Mouse (Mus musculus): ENCODE data around the gene Mroh8. TPM values are rescaled to one million over a fixed set of nuclear protein-coding genes. Genes with fewer than 3 reads are reported as not detected.

The Mroh8 gene
- polyA plus RNA-seq, 1 experiment from 2014 or later, result 0.13 TPM

GRCm38 (mm10) chr2:157190651-157191050 lies 88.7 kb downstream of the Mroh8 start:
- no peaks in the 10 kb centered on the region for H3K27me3 ChIP-seq (replicated peaks; ENCODE audit: control insufficient read depth, insufficient read depth, low read length)
- H3K4me1 ChIP-seq (ENCODE audit: control insufficient read depth, insufficient read depth, low read length), result no peaks in the 10 kb centered on the region
- no peaks in the 10 kb centered on the region for H3K9me3 ChIP-seq (replicated peaks; ENCODE audit: control insufficient read depth, low read length)
- H3K9ac ChIP-seq (ENCODE audit: low read length), result no peak overlapping the region
- H3K4me2 ChIP-seq (ENCODE audit: low read length), result no peak overlapping the region
- DNase-seq (ENCODE audit: low spot score) (no peak), ATAC-seq (no peak)
- peaks cover 91% of the 10 kb centered on the region for H3K36me3 ChIP-seq (ENCODE audit: control insufficient read depth, insufficient read depth, low read length)
- no peak overlapping the region for H3K27ac ChIP-seq (ENCODE audit: low read depth, low read length)
- H3K4me3 ChIP-seq (ENCODE audit: low read depth, low read length), result no peak overlapping the region
- 95% methylated on average over 4 of the region's 4 CpGs for WGBS

DNA sequence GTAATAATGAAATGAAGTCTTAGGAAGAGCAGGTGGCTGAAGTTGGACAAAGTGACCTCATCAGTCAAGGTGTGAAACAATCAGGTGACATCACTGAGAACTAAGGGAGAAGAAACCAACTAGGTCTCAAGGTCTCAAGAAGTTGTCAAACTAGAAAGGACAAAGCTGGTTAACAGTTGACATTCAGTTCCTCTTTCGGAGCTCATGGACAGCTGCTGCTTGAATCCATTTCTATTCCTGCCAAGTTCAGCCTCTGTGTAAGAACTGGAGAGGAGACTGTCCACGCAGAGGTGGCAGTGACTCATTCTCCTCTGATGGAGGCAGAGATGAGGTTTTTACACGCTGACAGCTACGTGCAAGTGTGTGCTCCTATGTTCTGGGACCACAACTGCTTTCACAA lies 92.1 kb downstream of the Mroh8 start:
- no peak for ATAC-seq
- Histone ChIP-seq H3K4me3 (ENCODE audit: low read depth, low read length) (no peak overlapping the region), H3K36me3 (ENCODE audit: control insufficient read depth, insufficient read depth, low read length) (peaks cover 78% of the 10 kb centered on the region), H3K9me3 (replicated peaks; ENCODE audit: control insufficient read depth, low read length) (no peaks in the 10 kb centered on the region), H3K27me3 (replicated peaks; ENCODE audit: control insufficient read depth, insufficient read depth, low read length) (no peaks in the 10 kb centered on the region), H3K9ac (ENCODE audit: low read length) (no peak overlapping the region), H3K4me1 (ENCODE audit: control insufficient read depth, insufficient read depth, low read length) (no peaks in the 10 kb centered on the region), H3K4me2 (ENCODE audit: low read length) (no peak overlapping the region), H3K27ac (ENCODE audit: low read depth, low read length) (no peak overlapping the region)
- WGBS, result 94% methylated on average over 4 of the region's 4 CpGs
- no peak for DNase-seq (ENCODE audit: low spot score)

GRCm38 (mm10) chr2:157186504-157186903 lies 92.8 kb downstream of the Mroh8 start:
- no peak overlapping the region for H3K9ac ChIP-seq (ENCODE audit: low read length)
- DNase-seq (ENCODE audit: low spot score) (no peak), ATAC-seq (no peak)
- no peak overlapping the region for H3K27ac ChIP-seq (ENCODE audit: low read depth, low read length)
- H3K9me3 ChIP-seq (replicated peaks; ENCODE audit: control insufficient read depth, low read length), result no peaks in the 10 kb centered on the region
- H3K36me3 ChIP-seq (ENCODE audit: control insufficient read depth, insufficient read depth, low read length), result peaks cover 74% of the 10 kb centered on the region
- no peaks in the 10 kb centered on the region for H3K27me3 ChIP-seq (replicated peaks; ENCODE audit: control insufficient read depth, insufficient read depth, low read length)
- H3K4me3 ChIP-seq (ENCODE audit: low read depth, low read length), result no peak overlapping the region
- H3K4me1 ChIP-seq (ENCODE audit: control insufficient read depth, insufficient read depth, low read length), result no peaks in the 10 kb centered on the region
- 43% methylated on average over 5 of the region's 5 CpGs for WGBS
- no peak overlapping the region for H3K4me2 ChIP-seq (ENCODE audit: low read length)

DNA sequence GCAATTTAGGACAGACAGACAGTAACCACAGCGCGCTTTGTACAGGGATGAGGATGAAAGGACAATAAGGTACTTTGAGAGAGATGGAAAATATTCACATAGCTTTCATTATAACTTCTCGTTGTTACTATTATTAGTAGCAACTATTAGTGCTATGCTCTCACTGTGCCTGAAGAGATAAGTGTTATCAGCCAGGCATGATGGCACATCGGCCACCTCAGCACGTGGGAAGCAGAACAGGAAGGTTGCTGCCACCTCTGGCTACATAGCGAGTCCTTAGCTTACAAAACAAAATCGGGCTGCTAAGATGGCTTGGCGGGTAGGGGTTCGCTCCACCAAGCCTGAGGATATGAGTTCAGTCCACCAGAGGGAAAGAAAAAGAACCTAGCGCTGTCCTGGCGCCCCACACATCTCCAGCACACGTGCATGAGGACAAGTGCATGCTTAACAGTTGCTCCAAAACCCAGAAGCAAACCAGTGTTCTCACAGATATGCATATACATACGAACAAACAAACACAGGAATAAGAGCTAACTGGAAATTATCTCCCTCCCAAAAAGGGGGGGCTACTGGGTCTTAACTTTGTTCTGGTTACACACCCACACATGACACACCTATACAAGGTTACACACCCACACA lies 94.2 kb downstream of the Mroh8 start:
- H3K4me1 ChIP-seq (ENCODE audit: control insufficient read depth, insufficient read depth, low read length), result no peaks in the 10 kb centered on the region
- H3K27ac ChIP-seq (ENCODE audit: low read depth, low read length), result no peak overlapping the region
- H3K9me3 ChIP-seq (replicated peaks; ENCODE audit: control insufficient read depth, low read length), result no peaks in the 10 kb centered on the region
- no peaks in the 10 kb centered on the region for H3K27me3 ChIP-seq (replicated peaks; ENCODE audit: control insufficient read depth, insufficient read depth, low read length)
- H3K36me3 ChIP-seq (ENCODE audit: control insufficient read depth, insufficient read depth, low read length), result peaks cover 68% of the 10 kb centered on the region
- WGBS, result 94% methylated on average over 13 of the region's 13 CpGs
- ATAC-seq (no peak), DNase-seq (ENCODE audit: low spot score) (no peak)
- no peak overlapping the region for H3K4me2 ChIP-seq (ENCODE audit: low read length)
- no peak overlapping the region for H3K9ac ChIP-seq (ENCODE audit: low read length)
- H3K4me3 ChIP-seq (ENCODE audit: low read depth, low read length), result no peak overlapping the region

GRCm38 (mm10) chr2:157178167-157178566 lies 101.2 kb downstream of the Mroh8 start:
- ATAC-seq (no peak), DNase-seq (ENCODE audit: low spot score) (no peak)
- Histone ChIP-seq H3K27me3 (replicated peaks; ENCODE audit: control insufficient read depth, insufficient read depth, low read length) (no peaks in the 10 kb centered on the region), H3K4me1 (ENCODE audit: control insufficient read depth, insufficient read depth, low read length) (no peaks in the 10 kb centered on the region), H3K9me3 (replicated peaks; ENCODE audit: control insufficient read depth, low read length) (no peaks in the 10 kb centered on the region), H3K4me2 (ENCODE audit: low read length) (no peak overlapping the region), H3K4me3 (ENCODE audit: low read depth, low read length) (no peak overlapping the region), H3K9ac (ENCODE audit: low read length) (no peak overlapping the region), H3K27ac (ENCODE audit: low read depth, low read length) (no peak overlapping the region), H3K36me3 (ENCODE audit: control insufficient read depth, insufficient read depth, low read length) (peaks cover 52% of the 10 kb centered on the region)
- WGBS, result 83% methylated on average over 6 of the region's 6 CpGs

- 95% methylated on average over 3 of the region's 3 CpGs for WGBS
- no peak overlapping the region for H3K4me3 ChIP-seq (ENCODE audit: low read depth, low read length)
- no peaks in the 10 kb centered on the region for H3K27me3 ChIP-seq (replicated peaks; ENCODE audit: control insufficient read depth, insufficient read depth, low read length)
- no peaks in the 10 kb centered on the region for H3K4me1 ChIP-seq (ENCODE audit: control insufficient read depth, insufficient read depth, low read length)
- H3K9ac ChIP-seq (ENCODE audit: low read length), result no peak overlapping the region
- no peaks in the 10 kb centered on the region for H3K9me3 ChIP-seq (replicated peaks; ENCODE audit: control insufficient read depth, low read length)
- ATAC-seq (no peak), DNase-seq (ENCODE audit: low spot score) (no peak)
- peaks cover 57% of the 10 kb centered on the region for H3K36me3 ChIP-seq (ENCODE audit: control insufficient read depth, insufficient read depth, low read length)
- no peak overlapping the region for H3K4me2 ChIP-seq (ENCODE audit: low read length)
- no peak overlapping the region for H3K27ac ChIP-seq (ENCODE audit: low read depth, low read length)
Observed at GRCm38 (mm10) chr2:157176248-157176647, 103.1 kb downstream of the Mroh8 start.

- WGBS, result 84% methylated on average over 5 of the region's 5 CpGs
- Histone ChIP-seq H3K9me3 (replicated peaks; ENCODE audit: control insufficient read depth, low read length) (no peaks in the 10 kb centered on the region), H3K27ac (ENCODE audit: low read depth, low read length) (no peak overlapping the region), H3K4me3 (ENCODE audit: low read depth, low read length) (no peak overlapping the region), H3K9ac (ENCODE audit: low read length) (no peak overlapping the region), H3K4me1 (ENCODE audit: control insufficient read depth, insufficient read depth, low read length) (no peaks in the 10 kb centered on the region), H3K4me2 (ENCODE audit: low read length) (no peak overlapping the region), H3K36me3 (ENCODE audit: control insufficient read depth, insufficient read depth, low read length) (peaks cover 59% of the 10 kb centered on the region), H3K27me3 (replicated peaks; ENCODE audit: control insufficient read depth, insufficient read depth, low read length) (no peaks in the 10 kb centered on the region)
- no peak for DNase-seq (ENCODE audit: low spot score)
- no peak for ATAC-seq
Observed at GRCm38 (mm10) chr2:157174416-157174815, 104.9 kb downstream of the Mroh8 start.

GRCm38 (mm10) chr2:157173555-157173954 lies 105.8 kb downstream of the Mroh8 start:
- WGBS, result 97% methylated on average over 6 of the region's 6 CpGs
- Histone ChIP-seq H3K27ac (ENCODE audit: low read depth, low read length) (no peak overlapping the region), H3K4me3 (ENCODE audit: low read depth, low read length) (no peak overlapping the region), H3K9ac (ENCODE audit: low read length) (no peak overlapping the region), H3K9me3 (replicated peaks; ENCODE audit: control insufficient read depth, low read length) (no peaks in the 10 kb centered on the region), H3K36me3 (ENCODE audit: control insufficient read depth, insufficient read depth, low read length) (peaks cover 67% of the 10 kb centered on the region), H3K27me3 (replicated peaks; ENCODE audit: control insufficient read depth, insufficient read depth, low read length) (no peaks in the 10 kb centered on the region), H3K4me1 (ENCODE audit: control insufficient read depth, insufficient read depth, low read length) (no peaks in the 10 kb centered on the region), H3K4me2 (ENCODE audit: low read length) (no peak overlapping the region)
- ATAC-seq, result no peak
- no peak for DNase-seq (ENCODE audit: low spot score)

GRCm38 (mm10) chr2:157172984-157173383 lies 106.4 kb downstream of the Mroh8 start:
- WGBS, result 98% methylated on average over 6 of the region's 6 CpGs
- no peak for DNase-seq (ENCODE audit: low spot score)
- H3K4me2 ChIP-seq (ENCODE audit: low read length), result no peak overlapping the region
- no peaks in the 10 kb centered on the region for H3K4me1 ChIP-seq (ENCODE audit: control insufficient read depth, insufficient read depth, low read length)
- no peak for ATAC-seq
- H3K4me3 ChIP-seq (ENCODE audit: low read depth, low read length), result no peak overlapping the region
- no peaks in the 10 kb centered on the region for H3K27me3 ChIP-seq (replicated peaks; ENCODE audit: control insufficient read depth, insufficient read depth, low read length)
- peaks cover 66% of the 10 kb centered on the region for H3K36me3 ChIP-seq (ENCODE audit: control insufficient read depth, insufficient read depth, low read length)
- no peak overlapping the region for H3K9ac ChIP-seq (ENCODE audit: low read length)
- no peaks in the 10 kb centered on the region for H3K9me3 ChIP-seq (replicated peaks; ENCODE audit: control insufficient read depth, low read length)
- H3K27ac ChIP-seq (ENCODE audit: low read depth, low read length), result no peak overlapping the region
